Mouse (Mus musculus) layer of hippocampus, adult 18-20 months (tissue): Measurements from ENCODE around the gene Pus10. TPM values are rescaled to one million over a fixed set of nuclear protein-coding genes. Genes with fewer than 3 reads are reported as not detected.

Experiments
- DNase-seq, 2 experiments: peaks; one replicate each; pipeline ENCODE4 v3.0.0; 2022; ENCODE audit warnings: low spot score in 2 of 2
- long read RNA-seq: library from polyadenylated mRNA; stranded (forward); transcript quantifications from one replicate; pipeline ENCODE4 v2.0.0, GENCODE M21; 2021
- total RNA-seq, 2 experiments: library from RNA; stranded (reverse); gene quantifications; 2 replicates each; pipeline ENCODE4 v1.2.3; 2021

The Pus10 gene
- 10 to 100 TPM; 12.2 to 14.6 TPM for total RNA-seq
- long read RNA-seq, partial matches to known transcripts: 0 of 4 reads
- long read RNA-seq, other reads (novel, unspliced or antisense): 2 of 4 reads

DNA sequence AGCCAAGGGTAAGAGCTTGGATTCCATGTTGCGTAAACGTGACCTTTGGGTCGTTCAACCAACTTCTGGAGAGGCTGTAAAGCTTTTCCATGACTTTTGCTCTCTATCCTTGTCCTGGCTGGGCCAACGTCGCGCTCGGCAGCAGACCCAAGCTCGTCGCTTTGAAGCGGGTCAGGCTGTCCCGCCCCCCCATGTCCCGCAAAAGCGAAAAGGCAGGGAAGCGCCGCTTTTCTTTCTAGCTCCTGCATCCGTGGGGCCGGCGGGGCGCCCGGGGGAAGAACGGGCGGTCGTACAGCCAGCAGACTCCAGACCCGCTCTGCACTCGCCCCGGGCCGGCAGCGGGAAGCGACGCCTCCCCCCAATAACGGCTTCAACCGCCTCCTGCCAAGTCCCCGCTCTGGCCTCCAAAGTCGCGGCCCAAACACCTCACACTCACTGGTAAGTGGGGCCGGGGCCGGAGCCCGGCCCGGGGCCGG lies at the start of gene Pus10:
Pus10 (plus strand) TSS at position 364 of the 476 bp plus-strand sequence.
- DNase-seq: no peak

- no peak for DNase-seq
These were observed 46.5 kb upstream of the Pus10 start for GRCm38 (mm10) chr11:23618995-23619394.

DNA sequence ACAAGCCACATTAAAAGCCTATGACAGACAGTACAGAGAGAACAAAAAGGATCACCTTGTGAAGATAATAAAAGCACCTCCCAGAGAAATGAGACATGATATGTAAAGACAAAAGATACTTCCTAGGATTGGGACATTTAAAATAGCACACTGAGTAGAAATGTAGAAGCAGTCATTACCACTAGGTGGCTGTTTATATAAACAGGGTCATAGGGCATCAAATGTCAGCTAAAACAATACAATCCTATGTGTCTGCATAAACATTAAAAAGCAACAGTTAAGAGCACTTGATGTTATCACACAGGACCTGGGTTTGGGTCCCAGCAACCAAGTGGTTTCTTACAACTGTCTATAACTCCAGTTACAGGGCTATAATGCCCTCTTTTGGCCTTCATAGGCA lies 34.8 kb upstream of the Pus10 start:
- DNase-seq: no peak

DNA sequence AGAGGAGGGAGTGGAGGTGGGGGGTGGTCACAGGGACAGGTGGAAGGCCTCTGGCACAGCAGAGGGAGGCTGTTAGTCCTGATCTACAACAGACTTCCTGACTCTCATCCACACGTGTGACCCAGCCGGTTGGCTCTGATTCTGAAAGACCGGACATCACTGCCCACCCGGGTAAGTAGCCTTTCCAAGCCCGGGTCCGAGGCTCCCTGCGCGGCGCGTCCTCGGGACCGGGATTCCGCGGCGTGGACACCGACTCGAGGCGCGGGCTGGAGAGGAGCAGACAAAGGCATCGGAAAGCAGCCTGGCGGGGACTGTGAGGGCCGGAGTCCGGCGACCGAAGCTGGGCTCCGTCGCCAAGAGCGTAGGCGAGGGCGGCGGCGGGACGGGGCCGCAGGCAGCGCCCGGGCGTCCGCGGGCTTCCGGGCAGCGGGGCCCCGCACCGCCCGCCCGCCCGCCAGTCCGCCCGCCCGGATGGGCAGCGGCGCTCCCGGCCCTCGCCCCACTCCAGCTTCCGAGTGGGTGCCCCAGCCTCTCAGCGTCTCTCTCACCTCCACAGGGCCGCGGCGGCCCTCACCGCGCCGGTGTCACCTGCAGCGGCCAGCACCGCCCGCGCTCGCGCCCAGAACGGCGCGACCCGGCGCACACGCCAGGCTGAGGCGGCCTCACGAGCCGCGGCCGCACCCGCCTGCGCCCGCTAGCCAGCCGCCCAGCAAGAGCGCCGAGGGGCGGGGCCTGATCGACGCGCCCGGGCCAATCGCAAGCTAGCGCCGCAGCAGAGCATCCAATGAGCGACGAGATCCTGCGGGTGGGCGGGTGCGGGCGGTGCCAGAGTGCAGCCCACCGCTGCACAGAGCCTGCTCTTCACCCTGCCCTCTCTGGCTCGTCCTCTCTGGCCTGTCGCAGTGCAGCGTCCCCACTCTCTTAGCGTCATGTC lies 32.3 kb upstream of the Pus10 start, which contains the start of gene 0610010F05Rik:
0610010F05Rik (minus strand) TSS at position 695 of the 934 bp plus-strand sequence.
- DNase-seq: peak; percentile 68 to 82

- no peak for DNase-seq
These were observed 31.6 kb upstream of the Pus10 start for GRCm38 (mm10) chr11:23633879-23634215.

DNA sequence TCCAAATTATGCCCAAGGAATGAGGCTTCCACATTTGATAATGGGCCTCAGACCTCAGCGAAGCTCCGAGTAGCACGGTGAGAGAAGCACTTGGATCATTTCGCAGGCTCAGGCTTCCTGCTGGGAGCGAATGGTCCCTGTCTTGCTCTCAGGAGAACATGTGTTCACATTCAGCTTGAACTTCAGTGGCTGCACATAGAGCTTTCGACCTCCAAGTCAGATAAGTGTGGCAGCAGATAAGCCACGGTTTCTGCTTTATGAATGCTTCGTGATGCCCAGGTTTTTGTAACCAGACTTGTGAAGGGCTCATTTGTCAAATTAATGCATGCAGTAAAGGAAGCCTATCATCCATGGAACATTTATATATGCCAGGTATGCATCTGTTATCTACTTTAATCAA lies 30.9 kb upstream of the Pus10 start:
- no peak for DNase-seq

GRCm38 (mm10) chr11:23647431-23647830 lies 18.0 kb upstream of the Pus10 start:
- no peak for DNase-seq

DNA sequence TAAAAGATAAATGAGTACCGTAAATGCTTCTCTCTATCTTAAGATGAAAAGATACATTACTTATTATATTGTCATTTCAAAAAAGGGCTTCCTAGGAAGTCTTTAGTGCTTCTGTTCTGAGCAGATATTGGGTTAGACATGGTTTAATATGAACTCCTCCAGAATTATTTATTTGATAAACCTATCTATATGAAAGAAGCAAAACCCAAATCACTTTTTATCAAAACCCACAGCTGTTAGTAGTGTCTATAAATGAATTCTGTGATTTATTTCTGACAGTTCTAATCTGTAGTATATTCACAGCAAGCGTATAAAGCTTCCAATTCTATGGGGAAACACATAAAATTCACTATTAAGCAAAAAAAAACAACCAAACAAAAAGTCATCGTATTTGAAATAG lies 17.6 kb upstream of the Pus10 start:
- no peak for DNase-seq

- no peak for DNase-seq
These were observed 11.8 kb upstream of the Pus10 start for GRCm38 (mm10) chr11:23653666-23654065.

GRCm38 (mm10) chr11:23657791-23658190 lies 7.7 kb upstream of the Pus10 start:
- no peak for DNase-seq

DNA sequence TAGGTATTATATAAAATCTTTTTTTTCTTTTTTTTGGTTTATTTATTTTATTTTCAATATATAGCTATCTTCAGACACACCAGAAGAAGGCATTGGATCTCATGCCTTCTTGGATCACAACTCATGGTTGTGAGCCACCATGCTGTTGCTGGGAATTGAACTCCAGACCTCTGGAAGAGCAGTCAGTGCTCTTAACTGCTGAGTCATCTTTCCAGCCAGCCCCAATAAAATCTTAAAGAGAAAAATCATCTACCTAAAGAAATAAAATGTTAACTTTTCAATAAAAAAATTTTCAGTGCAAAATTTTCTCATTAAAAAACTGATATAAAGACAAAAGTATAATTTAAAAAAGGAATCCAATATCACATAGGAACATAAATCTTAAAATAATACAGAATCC lies 1.2 kb upstream of the Pus10 start:
- DNase-seq: no peak

DNA sequence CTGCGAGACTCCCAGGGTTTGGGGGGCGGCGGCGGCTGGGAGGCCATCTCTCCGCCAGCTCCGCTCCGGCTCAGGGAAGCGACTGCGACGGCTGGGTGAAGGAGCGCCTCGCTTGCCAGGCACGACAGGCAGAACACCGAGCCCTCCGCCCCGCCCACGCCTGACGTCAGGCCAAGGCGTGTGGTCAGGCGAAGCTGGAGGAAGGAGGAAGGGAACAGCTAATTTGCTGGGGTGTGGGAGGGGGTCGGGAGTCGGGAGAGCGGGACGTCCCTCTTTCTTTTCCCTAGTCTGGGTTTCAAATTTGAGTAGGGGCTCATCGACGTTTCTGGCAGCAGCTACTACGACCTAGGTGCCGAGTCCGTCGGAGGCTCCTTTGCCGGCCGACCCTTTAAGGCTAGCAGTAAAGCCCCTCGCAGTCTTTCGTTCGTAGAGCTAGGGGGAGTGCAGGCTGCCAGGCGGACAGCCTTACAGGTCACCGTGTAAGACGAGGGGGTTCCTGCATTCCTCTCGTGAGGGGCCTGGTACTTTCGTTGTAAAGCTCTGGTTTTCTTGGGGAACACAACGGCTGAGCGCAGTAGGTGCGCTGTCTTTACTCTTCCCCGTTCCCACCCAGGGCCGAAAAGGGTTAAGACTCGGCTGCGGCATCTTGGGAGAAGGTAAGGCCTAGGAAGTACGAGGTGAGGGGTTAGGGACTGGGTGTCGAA lies 476 bp downstream of the Pus10 start, which contains the start of gene Pex13:
Pex13 (minus strand) TSS at position 162 of the 704 bp plus-strand sequence.
- DNase-seq: peak; percentile 87 to 90

DNA sequence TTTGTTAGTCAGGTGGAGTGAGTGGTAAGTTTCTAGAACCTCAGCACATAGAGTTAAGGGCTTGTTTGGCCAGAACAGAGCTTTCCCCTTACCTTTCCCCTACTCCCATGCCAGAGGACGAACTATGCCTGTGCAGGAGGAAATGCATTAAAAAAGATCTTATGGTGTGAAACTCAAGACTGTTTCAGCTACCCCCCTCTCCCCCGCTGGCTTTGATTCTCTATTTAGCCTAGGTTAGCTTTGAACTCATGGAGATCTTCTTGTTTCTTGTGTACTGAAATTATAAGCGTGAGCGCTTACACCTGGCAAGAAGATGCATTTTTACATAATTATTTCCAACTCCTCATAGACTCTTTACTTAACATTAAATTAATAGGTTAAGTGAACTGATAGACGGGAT lies 1.1 kb downstream of the Pus10 start:
- no peak for DNase-seq

GRCm38 (mm10) chr11:23667128-23667527 lies 1.7 kb downstream of the Pus10 start:
- DNase-seq: no peak

DNA sequence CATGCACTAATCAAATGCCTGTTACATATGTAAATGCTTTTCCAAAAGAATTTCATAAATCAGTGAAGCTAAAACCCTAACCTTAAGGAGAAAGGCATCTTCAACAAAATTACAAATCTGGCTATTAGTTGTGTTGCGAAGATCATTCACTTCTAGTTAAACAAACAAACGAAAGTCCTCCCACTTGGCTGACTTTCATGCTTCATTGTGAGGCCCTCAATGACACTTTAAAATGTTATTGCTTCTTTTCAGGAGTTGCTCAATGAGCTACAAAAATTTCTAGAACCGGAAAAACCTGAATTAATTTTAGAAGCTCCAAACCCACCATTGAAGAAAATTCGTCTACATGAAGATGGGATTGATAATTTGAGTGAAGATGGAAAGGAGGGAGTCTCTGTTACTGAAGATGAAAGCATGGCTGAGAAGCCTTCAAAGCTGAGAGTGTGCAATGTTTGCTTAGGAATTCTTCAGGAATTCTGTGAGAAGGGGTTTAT lies 6.8 kb downstream of the Pus10 start:
- no peak for DNase-seq

- no peak for DNase-seq
These were observed 10.6 kb downstream of the Pus10 start for GRCm38 (mm10) chr11:23676100-23676499.

DNA sequence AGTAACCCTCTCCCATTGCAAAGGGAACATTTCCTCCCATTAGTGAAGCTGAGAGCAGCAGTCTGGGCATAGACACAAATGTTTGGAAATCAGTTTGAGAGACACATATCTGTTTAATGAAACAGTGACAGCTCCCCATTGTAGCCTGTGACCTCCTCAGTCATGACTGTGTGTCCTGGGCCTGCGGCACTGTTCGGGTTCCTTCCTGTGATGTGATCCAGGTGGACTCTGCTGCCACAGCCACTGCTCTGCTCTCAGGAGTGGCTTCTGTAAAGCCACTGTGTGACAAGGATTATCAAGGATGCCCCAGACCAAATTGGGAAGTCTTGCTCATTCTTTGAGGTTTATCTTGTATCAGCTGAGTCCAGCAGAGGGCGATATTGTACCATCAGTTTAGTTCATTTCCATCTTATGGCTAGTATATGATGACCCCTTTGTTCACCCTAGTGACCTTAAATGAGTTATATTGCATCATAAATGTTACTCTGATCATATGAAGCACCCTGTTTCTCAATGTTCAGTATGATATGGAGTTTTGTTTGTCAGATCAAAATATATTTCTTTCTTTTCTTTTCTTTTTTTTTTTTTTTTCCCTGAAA lies 13.7 kb downstream of the Pus10 start:
- peak; percentile 17 to 79 for DNase-seq

DNA sequence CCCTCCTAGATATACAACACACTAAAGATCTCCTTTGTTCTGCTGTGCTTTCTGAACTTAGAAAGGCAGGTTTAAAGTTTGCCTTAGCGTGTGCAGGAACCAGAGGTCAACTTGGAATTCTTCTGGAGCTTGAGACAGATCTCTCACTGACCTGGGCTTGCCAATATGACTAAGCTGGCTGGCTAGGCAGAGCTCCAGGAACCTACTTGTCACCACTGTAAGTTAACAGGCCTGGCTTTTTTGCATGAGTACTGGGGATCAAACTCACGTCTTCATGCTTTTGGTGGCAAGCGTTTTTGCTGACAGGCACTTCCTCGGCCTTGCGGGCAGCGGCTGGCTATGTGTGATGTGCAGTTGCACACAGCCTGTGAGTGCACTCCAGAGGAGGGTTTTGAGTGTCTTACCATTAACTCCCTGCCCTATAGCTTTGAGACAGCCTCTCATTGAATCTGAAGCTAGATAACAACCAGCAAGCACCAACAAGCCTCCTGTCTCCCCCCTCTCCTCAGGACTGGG lies 15.0 kb downstream of the Pus10 start:
- DNase-seq: no peak

- DNase-seq: no peak
These were observed 17.1 kb downstream of the Pus10 start for GRCm38 (mm10) chr11:23682561-23682960.

GRCm38 (mm10) chr11:23686671-23687070 lies 21.2 kb downstream of the Pus10 start:
- no peak for DNase-seq

- DNase-seq: no peak
These were observed 22.6 kb downstream of the Pus10 start for GRCm38 (mm10) chr11:23688060-23688459.
